Mouse (Mus musculus): Measurements from ENCODE around the gene Nutf2.

GRCm38 (mm10) chr8:105826861-105827848, 33.2 kb upstream of the Nutf2 start, which contains the start of the genes Ranbp10 and Tsnaxip1:
- TF ChIP-seq POLR2A (IDR thresholded peaks at IDR 0.05; ENCODE audit: borderline replicate concordance, insufficient read depth, low read length) (peak; percentile 73; the same call in 1 of the 2 replicates), CTCF (IDR thresholded peaks at IDR 0.05; ENCODE audit: borderline replicate concordance, insufficient read depth, low read depth, low read length) (no peak)
